Mouse (Mus musculus) kidney, embryonic 15.5 days (tissue): ENCODE data around the gene Rab9. TPM values are rescaled to one million over a fixed set of nuclear protein-coding genes. Genes with fewer than 3 reads are reported as not detected.
"Not testable (repeated sequence)": the region's sequence is repeated elsewhere in the genome, so short reads cannot be mapped to it uniquely, and the experiment has no call there.

Experiments used
- ATAC-seq: fragments of 200-750 bp; cut with Nextera tagmentation; replicated peaks from 2 replicates; pipeline ENCODE4 v1.8.0; 2017; ENCODE audit warnings: moderate TSS enrichment; ENCODE audit not compliant: low FRiP score
- H3K27ac ChIP-seq: fragments of 300-500 bp; sonication (generic); 2 replicates; pipeline ENCODE4 v1.5.1; 2015; ENCODE audit warnings: mild to moderate bottlenecking, inconsistent platforms
- H3K27me3 ChIP-seq: fragments of 300-500 bp; sonication (generic); 2 replicates; pipeline ENCODE4 v1.6.1; 2015; ENCODE audit warnings: inconsistent platforms
- H3K36me3 ChIP-seq: fragments of 300-500 bp; sonication (generic); 2 replicates; pipeline ENCODE4 v1.6.1; 2015; ENCODE audit warnings: inconsistent platforms
- H3K4me1 ChIP-seq: fragments of 300-500 bp; sonication (generic); 2 replicates; pipeline ENCODE4 v1.6.1; 2015; ENCODE audit warnings: inconsistent platforms
- H3K4me2 ChIP-seq: fragments of 300-500 bp; sonication (generic); 2 replicates; pipeline ENCODE4 v1.6.1; 2015; ENCODE audit warnings: moderate library complexity, mild to moderate bottlenecking, inconsistent platforms
- H3K4me3 ChIP-seq: fragments of 300-500 bp; sonication (generic); replicated peaks from 2 replicates; pipeline ENCODE4 v1.5.1; 2015; ENCODE audit warnings: mild to moderate bottlenecking, inconsistent platforms
- H3K9ac ChIP-seq: fragments of 300-500 bp; sonication (generic); 2 replicates; pipeline ENCODE4 v1.6.1; 2015; ENCODE audit warnings: mild to moderate bottlenecking, inconsistent platforms
- H3K9me3 ChIP-seq: fragments of 300-500 bp; sonication (generic); replicated peaks from 2 replicates; pipeline ENCODE4 v1.6.1; 2016; ENCODE audit warnings: inconsistent platforms
- WGBS: fragments of 180-500 bp; shearing (Covaris S2); methylation state at CpG from one replicate; pipeline ENCODE4 v1.1.7; 2015; ENCODE audit warnings: mixed read lengths; 5-methylcytosine and 5-hydroxymethylcytosine counted together
- polyA plus RNA-seq: library from polyadenylated mRNA; unstranded; fragments of >200 nt; fragmentation: Nextera tagmentation; extraction: Ambion mirVana; gene quantifications from 2 replicates; pipeline ENCODE4 v1.2.1, GENCODE M21; 2015

Gene Rab9
- polyA plus RNA-seq: 48.3 and 54.8 TPM in 2 replicates

DNA sequence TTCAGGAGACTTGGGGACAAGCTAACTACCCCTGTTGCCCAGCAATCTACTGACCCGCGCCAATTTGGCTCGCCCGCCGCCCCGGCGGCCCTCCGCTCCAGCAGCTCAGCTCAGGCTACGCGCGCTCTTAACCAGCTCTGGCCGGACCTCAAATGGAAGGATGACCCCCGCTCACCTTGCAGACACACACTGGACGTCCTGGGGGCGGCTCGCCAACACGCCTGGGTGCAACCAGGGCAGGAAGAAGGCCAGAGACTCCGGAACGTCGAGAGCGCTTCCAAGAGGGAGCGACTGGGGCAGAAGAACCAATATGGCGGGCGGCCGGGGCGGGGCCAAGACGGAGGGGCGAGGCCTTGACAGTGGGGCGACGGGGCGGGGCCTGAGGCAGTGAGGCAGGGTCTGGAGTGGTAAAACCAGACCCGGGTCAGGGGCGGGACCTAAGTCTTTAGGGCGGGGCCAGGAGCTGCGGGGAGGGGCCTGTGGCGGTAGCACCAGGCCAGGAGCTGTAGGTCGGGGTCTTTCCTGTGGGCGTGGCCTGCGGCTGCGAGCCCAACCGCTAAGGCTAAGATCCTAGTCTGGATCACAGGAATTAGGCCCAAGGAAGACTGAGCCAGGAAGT is at the start of gene Rab9:
Gene Rab9, minus strand, starts transcription at position 503 of the 619 bp plus-strand sequence.
- ATAC-seq: peak; percentile 98
- peak within 1 kb of the TSS; percentile 86 for H3K27ac ChIP-seq
- H3K4me3 ChIP-seq: peak within 1 kb of the TSS; percentile 63
- no peaks in the 10 kb centered on the region for H3K9me3 ChIP-seq
- peak within 1 kb of the TSS; percentile 62 for H3K9ac ChIP-seq
- H3K4me1 ChIP-seq: peaks cover 7% of the 10 kb centered on the region; the same call in 1 of the 2 replicates
- WGBS: 18% methylated on average over 41 of the region's 41 CpGs
- peaks cover 18% of the 10 kb centered on the region; the same call in 1 of the 2 replicates for H3K27me3 ChIP-seq
- peak within 1 kb of the TSS; percentile 59 for H3K4me2 ChIP-seq
- peaks cover 11% of the 10 kb centered on the region; the same call in 1 of the 2 replicates for H3K36me3 ChIP-seq

DNA sequence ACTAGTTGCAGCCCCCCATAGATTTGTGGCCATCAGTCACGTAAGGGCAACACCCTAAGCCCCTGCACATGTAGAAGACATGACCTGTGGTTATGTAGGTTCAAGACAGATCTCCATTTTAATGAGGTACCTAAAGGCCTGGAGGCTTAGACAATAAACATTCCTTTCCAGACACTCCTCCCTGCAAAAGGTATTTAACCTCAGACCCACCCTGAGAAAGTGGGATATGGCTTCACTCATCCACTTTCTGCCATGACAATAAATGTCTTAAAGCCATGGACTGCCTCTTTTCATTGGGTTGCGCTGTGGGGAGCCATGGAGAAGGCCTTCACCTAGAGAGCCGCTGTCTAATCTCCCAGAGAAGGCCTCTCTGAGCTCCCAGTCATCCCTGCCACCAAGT is 48.5 kb upstream of the Rab9 start:
- H3K9me3 ChIP-seq: no peaks in the 10 kb centered on the region
- no peak for ATAC-seq
- H3K4me3 ChIP-seq: no peak overlapping the region
- WGBS: 76% methylated on average over 3 of the region's 3 CpGs
- H3K4me2 ChIP-seq: no peak overlapping the region
- peaks cover 21% of the 10 kb centered on the region for H3K27me3 ChIP-seq
- H3K27ac ChIP-seq: no peak overlapping the region
- H3K4me1 ChIP-seq: no peaks in the 10 kb centered on the region
- H3K36me3 ChIP-seq: no peaks in the 10 kb centered on the region
- no peak overlapping the region for H3K9ac ChIP-seq

DNA sequence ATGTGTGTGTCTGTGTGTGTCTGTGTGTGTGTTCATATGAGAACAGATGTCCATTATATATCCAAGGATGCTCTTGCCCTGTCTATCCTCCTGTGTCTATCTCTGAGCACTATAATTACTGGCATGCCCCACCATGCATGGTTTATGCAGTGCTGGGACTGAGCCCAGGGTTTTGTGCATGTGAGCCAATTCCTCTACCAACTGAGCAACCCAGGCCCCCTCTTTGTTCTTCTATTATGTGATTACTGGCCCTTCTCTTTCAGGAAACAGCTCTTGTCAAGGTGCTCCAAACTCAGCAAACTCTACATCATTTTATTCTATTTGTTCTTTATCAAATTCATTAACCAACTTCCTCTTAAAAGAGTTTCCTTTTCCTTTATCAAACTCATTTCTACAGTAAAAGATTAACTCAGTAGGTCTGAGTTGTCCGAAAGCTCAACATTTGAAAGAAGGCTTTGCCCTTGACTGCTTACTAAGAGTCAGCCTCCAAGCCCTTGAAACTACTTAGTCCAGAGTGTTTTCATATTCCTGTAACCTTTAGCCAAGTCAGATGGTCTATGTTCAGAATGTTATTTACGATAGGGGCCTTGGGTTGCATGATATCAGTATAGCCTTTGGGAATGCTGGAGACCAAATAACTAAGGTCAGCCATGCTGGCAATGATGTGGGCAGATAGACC is 46.1 kb upstream of the Rab9 start:
- Histone ChIP-seq H3K4me2 (no peak overlapping the region), H3K9me3 (no peaks in the 10 kb centered on the region), H3K4me1 (no peaks in the 10 kb centered on the region), H3K27ac (no peak overlapping the region), H3K9ac (no peak overlapping the region), H3K36me3 (no peaks in the 10 kb centered on the region), H3K4me3 (no peak overlapping the region), H3K27me3 (peaks cover 20% of the 10 kb centered on the region)
- 82% methylated on average over 2 of the region's 2 CpGs for WGBS
- ATAC-seq: no peak

DNA sequence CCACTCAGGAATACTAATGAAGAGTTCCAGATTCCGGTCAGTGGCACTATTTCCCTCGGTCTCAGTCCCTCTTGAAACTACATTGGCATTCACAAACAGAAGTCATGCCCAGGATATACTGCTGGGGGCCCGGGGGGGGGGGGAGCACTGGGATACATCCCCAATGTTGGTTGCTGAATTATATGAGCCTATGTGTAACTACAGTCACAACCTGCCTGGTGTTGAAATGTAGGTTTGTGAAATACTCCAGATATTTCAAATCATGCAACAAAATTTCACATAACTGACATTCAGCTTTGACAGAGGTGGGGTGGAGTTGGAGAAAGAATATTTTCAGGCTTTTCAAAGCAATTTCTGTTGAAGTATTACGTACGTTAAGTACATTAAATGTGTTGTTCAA is 41.1 kb upstream of the Rab9 start:
- Histone ChIP-seq H3K27me3 (peaks cover 29% of the 10 kb centered on the region), H3K4me1 (no peaks in the 10 kb centered on the region), H3K36me3 (no peaks in the 10 kb centered on the region), H3K4me3 (no peak overlapping the region), H3K9me3 (no peaks in the 10 kb centered on the region), H3K9ac (no peak overlapping the region), H3K27ac (no peak overlapping the region), H3K4me2 (no peak overlapping the region)
- WGBS: 82% methylated on average over 5 of the region's 5 CpGs
- no peak for ATAC-seq

DNA sequence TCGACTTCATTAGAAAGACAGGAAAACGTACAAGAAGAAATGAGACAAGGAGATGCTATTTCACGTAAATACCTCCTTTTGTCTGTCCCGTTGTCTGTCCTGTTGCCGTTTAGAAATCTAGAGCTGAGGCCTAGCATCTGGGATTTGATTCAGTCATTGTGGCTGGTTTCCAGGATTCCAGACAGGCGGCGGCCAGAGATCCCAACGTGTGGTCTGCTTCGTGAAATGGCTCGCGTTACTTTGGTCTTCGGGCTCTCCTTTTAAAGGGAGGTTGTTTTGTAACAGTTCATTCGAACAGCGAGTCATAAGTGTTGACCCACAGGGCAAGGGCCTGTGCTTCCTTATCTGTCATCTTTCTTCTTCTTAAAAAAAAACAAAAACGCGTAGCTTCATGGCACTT is 38.7 kb upstream of the Rab9 start, which contains the start of gene Tceanc:
Gene Tceanc, minus strand, starts transcription at position 223 of the 400 bp plus-strand sequence.
- no peak within 1 kb of the TSS for H3K9ac ChIP-seq
- ATAC-seq: no peak
- H3K4me1 ChIP-seq: 0 out of 2 replicates have a peak, but pooled peaks cover 7% of the 10 kb centered on the region
- H3K4me3 ChIP-seq: no peak within 1 kb of the TSS
- peaks cover 32% of the 10 kb centered on the region for H3K27me3 ChIP-seq
- no peak within 1 kb of the TSS for H3K27ac ChIP-seq
- H3K4me2 ChIP-seq: no peak within 1 kb of the TSS
- no peaks in the 10 kb centered on the region for H3K36me3 ChIP-seq
- 71% methylated on average over 16 of the region's 16 CpGs for WGBS
- H3K9me3 ChIP-seq: no peaks in the 10 kb centered on the region

DNA sequence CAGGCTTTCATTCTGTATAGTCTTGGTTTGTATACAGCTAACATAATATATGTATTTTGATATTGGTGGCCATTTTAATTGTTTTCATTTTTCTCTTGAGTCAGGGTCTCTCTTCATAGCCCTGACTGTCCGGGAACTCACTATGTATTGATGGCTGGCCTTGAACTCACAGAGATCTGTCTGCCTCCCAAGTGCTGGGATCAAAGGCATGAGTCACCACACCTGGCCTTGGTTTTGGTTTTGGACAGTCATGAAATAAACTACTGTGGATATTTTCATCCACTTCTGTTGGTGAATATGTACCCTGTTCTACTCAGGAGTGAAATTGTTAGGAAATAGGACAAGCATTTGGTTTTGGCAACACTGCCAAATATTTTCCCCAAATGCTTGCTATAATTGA is 37.0 kb upstream of the Rab9 start:
- H3K9me3 ChIP-seq: no peaks in the 10 kb centered on the region
- ATAC-seq: no peak
- H3K4me2 ChIP-seq: no peak overlapping the region
- no peak overlapping the region for H3K27ac ChIP-seq
- H3K36me3 ChIP-seq: no peaks in the 10 kb centered on the region
- WGBS: 93% methylated on average over 1 of the region's 1 CpGs
- H3K27me3 ChIP-seq: peaks cover 31% of the 10 kb centered on the region
- H3K9ac ChIP-seq: no peak overlapping the region
- no peak overlapping the region for H3K4me3 ChIP-seq
- 0 out of 2 replicates have a peak, but pooled peaks cover 7% of the 10 kb centered on the region for H3K4me1 ChIP-seq

DNA sequence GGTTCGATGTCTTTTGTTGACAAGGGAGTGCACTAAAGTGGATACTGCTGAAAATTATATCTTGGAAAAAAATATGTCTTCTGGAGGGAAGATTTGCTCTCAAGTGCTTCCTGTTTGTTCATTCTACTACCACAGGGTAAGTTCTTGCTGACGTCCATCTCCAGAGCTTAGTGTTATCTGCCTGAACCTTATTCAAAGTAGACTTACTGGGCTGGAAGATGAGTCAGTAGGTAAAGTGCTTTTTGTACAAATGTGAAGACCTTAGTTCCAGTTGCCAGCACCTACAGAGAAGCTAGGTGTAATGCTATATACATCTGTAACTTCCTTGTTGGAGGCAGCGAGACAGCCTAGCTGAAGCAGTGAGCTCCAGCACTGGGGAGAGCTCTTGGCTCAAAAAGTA is 36.3 kb upstream of the Rab9 start:
- 0 out of 2 replicates have a peak, but pooled peaks cover 7% of the 10 kb centered on the region for H3K4me1 ChIP-seq
- H3K27me3 ChIP-seq: peaks cover 29% of the 10 kb centered on the region
- no peak for ATAC-seq
- H3K36me3 ChIP-seq: no peaks in the 10 kb centered on the region
- H3K27ac ChIP-seq: no peak overlapping the region
- WGBS: 85% methylated on average over 3 of the region's 3 CpGs
- H3K4me2 ChIP-seq: no peak overlapping the region
- H3K9ac ChIP-seq: no peak overlapping the region
- no peak overlapping the region for H3K4me3 ChIP-seq
- H3K9me3 ChIP-seq: no peaks in the 10 kb centered on the region

DNA sequence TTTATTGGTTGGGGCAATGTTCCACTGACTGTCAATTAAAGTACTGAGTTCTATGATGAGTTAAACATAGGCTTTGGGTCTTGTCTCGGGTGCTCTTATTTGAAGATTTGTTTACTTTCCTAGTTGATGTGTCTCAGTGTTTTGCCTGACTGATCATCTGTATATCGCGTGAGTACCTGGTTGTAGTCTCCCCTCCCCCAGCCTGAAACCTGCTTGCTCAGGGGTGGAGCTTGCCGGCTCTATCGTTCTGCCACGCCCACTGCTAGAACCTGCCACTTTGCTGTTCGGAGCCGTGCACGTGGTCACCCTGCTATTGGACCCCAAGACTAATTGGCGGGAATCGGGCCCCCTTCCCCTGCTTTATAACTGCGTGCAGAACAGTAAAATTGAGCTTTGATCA is 34.4 kb upstream of the Rab9 start:
- not testable (repeated sequence) for H3K4me1 ChIP-seq, H3K9ac ChIP-seq, H3K9me3 ChIP-seq, H3K36me3 ChIP-seq, ATAC-seq, H3K4me3 ChIP-seq
- H3K4me2 ChIP-seq: peak overlapping the region; percentile 41
- WGBS: 21% methylated on average over 12 of the region's 12 CpGs
- peaks cover 19% of the 10 kb centered on the region for H3K27me3 ChIP-seq
- 0 out of 2 replicates have a peak overlapping the region, but pooled peaks have one; percentile 22 for H3K27ac ChIP-seq

DNA sequence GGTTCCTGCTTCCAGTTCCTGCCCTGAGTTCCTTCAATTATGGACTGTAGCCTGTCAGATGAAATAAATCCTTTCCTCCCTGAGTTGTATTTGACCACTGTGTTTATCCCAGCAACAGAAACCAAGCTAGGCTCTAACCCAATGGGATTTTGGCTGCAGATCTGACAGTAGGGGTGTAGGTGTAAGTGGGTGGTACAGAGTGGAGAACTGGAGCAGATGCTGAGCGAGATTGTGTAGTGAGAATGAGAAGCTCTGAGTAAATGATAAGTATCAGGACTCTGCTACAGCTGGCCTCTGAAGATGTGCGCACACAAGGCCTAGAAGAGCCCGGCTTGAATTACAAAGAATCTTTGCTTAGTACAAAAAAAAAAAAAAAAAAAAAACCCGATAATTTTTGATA is 32.4 kb upstream of the Rab9 start:
- Histone ChIP-seq H3K4me1 (0 out of 2 replicates have a peak, but pooled peaks cover 7% of the 10 kb centered on the region), H3K4me3 (no peak overlapping the region), H3K36me3 (no peaks in the 10 kb centered on the region), H3K4me2 (no peak overlapping the region), H3K9ac (no peak overlapping the region), H3K9me3 (no peaks in the 10 kb centered on the region), H3K27me3 (peaks cover 11% of the 10 kb centered on the region), H3K27ac (no peak overlapping the region)
- no peak for ATAC-seq
- WGBS: 91% methylated on average over 4 of the region's 4 CpGs

DNA sequence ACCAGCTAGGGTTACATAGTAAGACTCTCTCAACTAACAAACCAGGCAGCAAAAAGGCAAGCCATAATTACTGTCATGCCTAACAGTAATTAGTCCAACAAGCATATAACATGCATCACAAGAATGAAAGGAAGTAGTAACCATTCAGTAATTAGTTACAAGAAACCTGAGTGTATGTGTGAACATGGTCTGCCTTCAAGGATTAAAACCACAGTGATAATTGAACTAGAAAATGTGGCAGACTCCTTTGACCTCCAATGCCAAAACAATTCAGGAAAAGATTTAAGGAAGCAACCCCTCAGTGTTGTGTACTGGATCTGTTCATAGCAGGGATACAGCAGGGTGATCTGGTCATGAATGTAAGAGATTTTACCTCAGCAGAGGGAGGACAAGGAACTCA is 31.4 kb upstream of the Rab9 start:
- H3K27ac ChIP-seq: no peak overlapping the region
- no peaks in the 10 kb centered on the region for H3K36me3 ChIP-seq
- peaks cover 10% of the 10 kb centered on the region for H3K27me3 ChIP-seq
- H3K4me1 ChIP-seq: 0 out of 2 replicates have a peak, but pooled peaks cover 7% of the 10 kb centered on the region
- no peak for ATAC-seq
- no peak overlapping the region for H3K9ac ChIP-seq
- no peaks in the 10 kb centered on the region for H3K9me3 ChIP-seq
- H3K4me2 ChIP-seq: no peak overlapping the region
- no peak overlapping the region for H3K4me3 ChIP-seq

DNA sequence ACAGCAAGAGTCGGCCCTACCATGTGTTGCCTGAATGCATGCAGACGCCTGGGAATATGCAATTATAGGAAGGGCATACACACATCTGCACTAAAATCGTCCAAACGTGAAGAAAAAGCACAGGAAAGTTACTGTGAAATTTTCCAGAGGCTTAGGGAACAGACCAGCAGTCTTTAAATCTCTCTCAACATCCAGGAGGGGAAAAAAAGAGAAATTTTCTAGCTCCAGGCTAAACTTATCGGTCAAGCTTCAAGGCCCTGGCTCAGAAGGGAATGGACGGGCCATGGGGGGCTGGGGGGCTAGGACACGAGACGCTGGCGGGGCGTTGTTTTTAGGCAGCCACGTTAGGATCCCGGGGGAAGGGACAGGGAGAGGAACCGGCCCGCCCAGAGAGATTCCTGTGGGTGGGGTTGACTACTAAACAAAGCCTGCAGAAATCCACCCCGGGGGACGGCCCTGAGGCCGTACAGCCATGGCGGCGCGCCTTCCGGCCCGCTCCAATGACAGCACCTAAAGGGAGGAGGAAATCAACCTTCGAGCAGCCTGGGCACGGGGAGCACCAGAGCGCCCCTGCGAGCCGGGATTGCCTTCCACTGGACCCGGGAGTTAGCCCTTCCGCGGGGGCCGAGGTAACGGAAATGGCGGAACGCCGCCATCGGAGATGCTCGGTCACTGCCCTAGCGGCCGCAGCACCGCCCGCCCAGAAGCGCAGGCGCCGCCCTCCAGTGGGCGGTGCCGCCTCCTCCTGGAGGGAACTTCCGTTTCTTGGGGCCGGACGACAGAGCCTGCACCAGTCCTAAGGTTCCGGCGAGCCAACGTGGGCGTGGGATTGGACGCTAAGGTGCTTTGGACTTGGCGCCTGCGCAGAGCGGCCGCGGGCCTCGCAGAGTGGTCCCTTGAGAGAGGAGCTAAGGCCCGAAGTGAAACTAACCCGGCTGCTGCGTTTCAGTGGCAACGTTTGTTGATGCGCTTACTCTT is 30.4 kb upstream of the Rab9 start:
- peak; percentile 98 for ATAC-seq
- Histone ChIP-seq H3K27ac (peak overlapping the region; percentile 99), H3K4me3 (peak overlapping the region; percentile 57), H3K27me3 (peaks cover 3% of the 10 kb centered on the region), H3K4me2 (peak overlapping the region; percentile 52), H3K36me3 (no peaks in the 10 kb centered on the region), H3K9me3 (no peaks in the 10 kb centered on the region), H3K9ac (peak overlapping the region; percentile 63), H3K4me1 (0 out of 2 replicates have a peak, but pooled peaks cover 7% of the 10 kb centered on the region)
- WGBS: 23% methylated on average over 65 of the region's 65 CpGs
